Mouse (Mus musculus) megakaryocyte-erythroid progenitor cell, adult 5-6 weeks (primary cell): Measurements from ENCODE around the gene Kank3. TPM values are rescaled to one million over a fixed set of nuclear protein-coding genes. Genes with fewer than 3 reads are reported as not detected.

ENCODE experiments used
- ATAC-seq: replicated peaks from 2 replicates; pipeline ENCODE4 v1.8.0; 2016; ENCODE audit warnings: mild to moderate bottlenecking, inconsistent platforms; ENCODE audit not compliant: severe bottlenecking, poor library complexity, low FRiP score, low TSS enrichment
- total RNA-seq, 2 experiments: library from RNA; stranded (forward) in 1 of 2; stranded (reverse) in 1 of 2; fragments of 200-1000, 215-1000 nt in 1 of 2; fragments of >200 nt in 1 of 2; fragmentation: Nextera tagmentation in 1 of 2; gene quantifications; 2 replicates each; pipeline ENCODE4 v1.2.3; 2014 to 2017

Kank3 gene
- total RNA-seq (2014; fragmentation: Nextera tagmentation) (12.0 and 19.7 TPM in 2 replicates), total RNA-seq (2017) (1.6 and 2.4 TPM in 2 replicates)

DNA sequence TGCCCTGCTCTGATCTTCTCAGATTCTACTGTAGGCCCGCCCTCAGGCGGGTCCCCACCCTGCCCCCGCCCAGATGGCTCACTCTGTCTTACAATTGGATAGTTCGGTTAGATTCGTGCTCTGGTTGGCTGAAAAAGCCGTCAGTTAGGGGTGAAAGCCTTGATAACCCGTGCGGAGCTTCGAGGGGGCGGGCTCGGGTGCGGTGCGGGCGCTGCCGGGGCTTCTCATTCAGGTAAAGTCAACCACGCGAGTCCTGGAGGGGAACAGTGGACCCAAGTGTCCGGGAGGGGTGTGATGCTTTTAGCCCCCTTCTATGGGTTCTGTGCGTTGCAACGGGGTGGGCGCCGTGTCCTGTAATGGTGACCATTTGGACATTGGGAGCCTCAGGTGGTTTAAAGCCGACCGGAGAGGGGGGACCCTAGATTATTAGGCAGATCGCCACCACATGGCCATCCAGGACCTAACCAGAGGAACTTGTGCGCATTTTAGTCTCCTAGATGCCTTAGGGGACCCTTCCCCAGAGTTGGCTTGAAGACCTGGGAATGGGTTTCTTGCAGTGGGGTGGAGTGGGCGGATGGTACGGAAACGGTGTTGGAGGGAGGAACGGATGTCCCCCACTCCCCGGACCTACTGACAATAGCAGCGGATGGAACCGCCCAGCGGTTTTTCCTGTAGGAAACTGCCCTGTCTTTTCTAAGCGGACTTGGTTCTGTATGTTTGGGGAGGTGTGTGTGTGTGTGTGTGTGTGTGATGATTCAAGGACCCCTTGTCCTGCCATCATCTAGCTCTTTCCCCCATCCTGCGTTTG is at the start of gene Kank3:
TSS of gene Kank3 (plus strand) at position 186 of the 808 bp plus-strand sequence.
- ATAC-seq = peak; percentile 98

DNA sequence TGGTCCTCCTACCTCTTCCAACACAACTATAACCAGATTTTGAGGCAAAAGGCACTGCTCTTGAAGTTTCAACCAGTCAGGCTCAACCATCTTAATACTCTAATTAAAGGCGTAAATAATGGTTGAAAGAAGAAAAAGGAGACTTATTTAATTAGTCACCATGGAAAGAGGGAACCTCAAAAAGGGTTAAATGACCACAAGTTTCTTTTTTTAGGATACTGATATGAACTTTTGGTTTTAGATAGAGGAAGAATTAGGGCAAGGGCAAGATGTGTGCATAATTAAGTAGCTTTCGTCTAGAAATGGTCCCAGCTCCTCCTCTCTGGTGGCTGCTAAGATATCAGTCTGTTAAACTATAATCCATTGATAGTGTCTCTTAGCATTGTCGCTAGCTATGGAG is 43.9 kb upstream of the Kank3 start:
- ATAC-seq = no peak

DNA sequence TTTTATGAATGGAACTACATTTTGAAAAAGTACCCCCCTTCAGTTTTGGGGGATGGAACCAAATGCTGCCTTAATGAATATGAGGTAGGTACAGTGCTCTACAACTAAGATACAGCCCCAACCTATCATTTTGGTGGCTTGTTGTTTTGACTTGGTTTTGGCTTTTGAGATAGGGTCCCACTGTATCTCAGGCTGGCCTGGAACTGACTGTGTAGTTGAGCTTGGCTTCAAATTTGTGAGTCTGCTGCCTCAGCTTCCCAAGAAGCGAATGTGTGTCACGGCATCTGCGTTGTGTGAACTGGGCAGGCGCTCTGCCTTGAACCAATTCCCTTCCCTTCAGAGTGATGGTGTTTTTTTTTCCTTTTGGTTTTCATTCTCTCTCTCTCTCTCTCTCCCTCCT is 38.7 kb upstream of the Kank3 start:
- no peak for ATAC-seq

DNA sequence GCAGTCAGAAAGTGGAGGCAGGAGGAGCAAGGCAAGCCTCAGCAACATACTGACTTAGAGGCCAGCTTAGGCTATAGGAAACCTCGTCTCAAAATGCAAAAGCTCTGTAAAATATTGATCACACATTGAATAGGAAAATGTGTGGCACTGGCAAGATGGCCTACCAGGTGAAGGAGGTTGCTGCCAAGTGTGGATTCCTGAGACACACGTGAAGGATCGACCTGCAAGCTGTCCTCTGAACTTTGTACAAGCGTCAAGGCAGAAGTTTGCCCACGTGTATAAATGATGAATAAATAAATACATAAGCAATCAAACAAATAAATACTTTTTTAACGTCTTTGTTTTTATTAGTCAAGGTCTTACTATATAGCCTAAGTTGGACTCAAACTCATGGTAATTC is 36.9 kb upstream of the Kank3 start:
- no peak for ATAC-seq

DNA sequence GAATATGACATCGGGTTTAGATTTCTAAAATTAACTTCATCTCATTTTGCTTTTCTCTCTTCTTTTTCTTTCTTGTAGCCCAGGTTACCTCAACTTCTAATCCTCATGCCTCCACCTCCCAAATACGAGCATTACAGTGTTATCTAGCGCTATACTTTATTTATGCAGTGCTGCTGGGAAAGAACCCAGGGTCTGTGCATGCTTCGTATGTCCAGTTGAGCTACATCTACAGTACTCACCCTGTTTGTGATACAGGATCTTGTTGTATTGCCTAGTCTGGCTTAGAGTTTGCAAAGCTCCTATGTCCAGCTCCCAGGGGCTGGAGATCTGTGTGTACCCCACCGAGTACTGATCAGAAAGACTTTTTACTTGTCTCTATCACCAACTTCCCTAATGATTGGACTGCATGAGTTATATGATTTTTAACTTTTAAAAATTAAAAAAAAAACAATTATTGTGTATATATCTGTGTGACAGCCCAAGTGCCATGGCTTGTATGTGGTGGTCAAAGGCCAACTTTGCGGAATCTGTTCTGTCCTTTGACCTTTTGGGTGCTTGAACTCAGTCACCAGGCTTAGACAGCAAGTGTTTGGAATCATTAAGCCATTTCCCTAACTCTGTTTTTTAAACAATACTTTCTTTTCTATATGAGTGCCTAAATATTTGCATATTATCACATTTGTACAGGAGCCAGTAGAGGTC is 36.3 kb upstream of the Kank3 start:
- no peak for ATAC-seq

DNA sequence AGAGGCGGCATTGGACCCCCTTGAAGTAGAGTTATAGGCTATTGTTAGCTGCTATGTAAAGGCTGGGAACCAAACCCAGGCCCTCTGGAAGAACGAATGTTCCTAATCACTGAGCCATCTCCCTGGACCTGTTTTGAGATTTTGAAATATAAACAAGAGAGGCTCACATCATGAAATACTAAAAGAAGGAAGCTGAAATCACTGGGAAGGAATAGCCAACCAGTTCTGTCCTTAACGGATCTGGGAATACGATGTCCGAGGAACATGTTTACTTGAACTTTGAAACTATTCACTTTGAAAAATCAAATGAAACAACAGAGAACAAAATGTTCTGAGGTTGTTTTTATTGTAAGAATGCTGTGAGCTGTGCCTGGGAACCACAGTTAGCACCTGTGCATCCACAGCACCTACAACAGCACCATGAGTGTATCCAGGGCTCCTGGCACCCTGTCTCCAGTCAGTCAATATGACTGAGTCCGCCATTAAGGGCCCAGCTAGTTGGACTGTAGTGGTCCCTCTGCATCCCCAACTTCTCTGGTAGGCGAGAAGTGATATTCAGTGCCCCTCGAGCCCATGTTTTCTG is 35.7 kb upstream of the Kank3 start:
- no peak for ATAC-seq

DNA sequence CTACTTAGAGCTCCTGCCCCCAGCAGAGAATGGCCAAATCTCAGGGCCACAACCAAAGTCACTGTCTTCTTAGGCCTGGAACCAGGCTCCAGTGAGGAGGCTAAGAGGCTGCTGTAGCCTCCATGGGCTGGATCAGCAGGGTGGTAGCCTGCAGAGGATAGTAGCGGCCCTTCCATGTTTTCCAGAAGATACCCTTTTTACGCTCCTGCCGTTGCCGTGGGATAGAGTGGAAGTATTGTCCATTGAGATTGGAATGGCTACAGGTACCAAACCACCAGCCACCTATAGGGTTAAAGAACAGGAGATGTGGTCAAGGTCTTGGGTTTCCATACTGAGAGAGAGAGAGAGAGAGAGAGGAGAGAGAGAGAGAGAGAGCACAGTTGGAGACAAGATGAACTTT is 35.0 kb upstream of the Kank3 start:
- ATAC-seq = no peak

DNA sequence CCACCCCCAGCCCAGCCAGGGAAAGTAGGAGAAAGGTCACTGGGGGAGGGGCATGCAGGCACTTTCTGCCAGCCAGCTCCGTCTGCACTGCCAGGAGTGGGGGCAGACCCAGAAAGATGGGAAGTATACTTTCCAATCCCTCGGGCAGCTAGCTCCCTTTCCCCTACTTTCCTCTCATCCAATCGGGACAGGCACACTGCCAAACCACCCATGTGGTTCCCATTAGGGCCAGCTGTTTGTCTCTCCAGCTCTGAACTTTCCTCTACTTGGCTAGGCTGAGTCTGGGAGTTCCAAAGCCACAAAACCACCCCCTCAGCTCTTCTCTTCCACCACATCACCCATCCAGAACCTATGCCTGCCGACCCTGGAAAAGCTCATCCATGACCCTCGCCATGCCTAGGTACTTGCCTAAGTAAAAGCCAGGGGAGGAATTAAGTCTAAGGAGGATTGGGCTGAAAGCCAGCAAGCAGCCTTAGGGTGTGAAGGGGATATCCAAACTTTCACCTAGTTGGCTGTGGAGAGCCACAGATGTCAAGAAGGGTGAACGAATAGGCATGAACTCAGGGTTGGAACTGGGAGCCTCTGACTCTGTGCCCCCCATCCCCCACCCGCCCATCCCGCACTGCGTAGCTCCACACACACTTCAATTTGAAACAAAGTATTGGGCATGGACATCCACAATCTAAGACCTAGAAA is 30.9 kb upstream of the Kank3 start:
- no peak for ATAC-seq

DNA sequence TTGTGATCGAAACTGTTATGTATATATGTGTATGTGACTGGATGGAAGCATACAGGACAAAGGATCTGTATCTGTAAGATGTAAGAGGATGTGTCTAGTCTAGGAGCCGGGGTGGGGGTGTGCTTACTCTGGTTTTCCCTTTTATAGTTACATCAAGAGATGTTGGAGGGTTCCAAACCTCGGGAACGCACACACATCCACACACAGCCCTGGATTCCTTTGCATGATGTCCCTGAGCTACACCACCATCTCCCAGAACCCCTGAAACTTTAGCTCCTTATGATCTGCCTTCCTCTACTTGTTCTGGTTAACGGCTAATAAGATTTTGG is 30.4 kb upstream of the Kank3 start:
- no peak for ATAC-seq

DNA sequence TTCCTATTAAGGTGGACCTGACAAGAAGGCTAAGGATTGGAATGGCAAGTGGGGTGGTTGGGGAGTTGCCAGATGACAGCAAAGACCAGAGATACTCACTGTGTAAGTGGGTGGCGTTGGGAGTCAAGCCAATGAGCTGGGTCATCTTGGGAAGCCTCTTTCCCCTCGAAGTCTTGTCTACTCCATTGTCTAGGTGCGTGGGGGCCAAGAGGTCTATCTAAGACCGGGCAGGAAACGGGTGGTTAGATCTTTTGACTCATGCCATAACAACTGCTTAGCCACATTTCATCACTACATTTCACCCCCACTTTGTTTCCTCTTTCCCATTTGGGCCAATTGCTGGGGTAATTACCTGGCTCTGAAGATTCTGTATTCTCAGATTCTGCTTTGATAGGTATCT is 29.9 kb upstream of the Kank3 start:
- ATAC-seq = no peak

DNA sequence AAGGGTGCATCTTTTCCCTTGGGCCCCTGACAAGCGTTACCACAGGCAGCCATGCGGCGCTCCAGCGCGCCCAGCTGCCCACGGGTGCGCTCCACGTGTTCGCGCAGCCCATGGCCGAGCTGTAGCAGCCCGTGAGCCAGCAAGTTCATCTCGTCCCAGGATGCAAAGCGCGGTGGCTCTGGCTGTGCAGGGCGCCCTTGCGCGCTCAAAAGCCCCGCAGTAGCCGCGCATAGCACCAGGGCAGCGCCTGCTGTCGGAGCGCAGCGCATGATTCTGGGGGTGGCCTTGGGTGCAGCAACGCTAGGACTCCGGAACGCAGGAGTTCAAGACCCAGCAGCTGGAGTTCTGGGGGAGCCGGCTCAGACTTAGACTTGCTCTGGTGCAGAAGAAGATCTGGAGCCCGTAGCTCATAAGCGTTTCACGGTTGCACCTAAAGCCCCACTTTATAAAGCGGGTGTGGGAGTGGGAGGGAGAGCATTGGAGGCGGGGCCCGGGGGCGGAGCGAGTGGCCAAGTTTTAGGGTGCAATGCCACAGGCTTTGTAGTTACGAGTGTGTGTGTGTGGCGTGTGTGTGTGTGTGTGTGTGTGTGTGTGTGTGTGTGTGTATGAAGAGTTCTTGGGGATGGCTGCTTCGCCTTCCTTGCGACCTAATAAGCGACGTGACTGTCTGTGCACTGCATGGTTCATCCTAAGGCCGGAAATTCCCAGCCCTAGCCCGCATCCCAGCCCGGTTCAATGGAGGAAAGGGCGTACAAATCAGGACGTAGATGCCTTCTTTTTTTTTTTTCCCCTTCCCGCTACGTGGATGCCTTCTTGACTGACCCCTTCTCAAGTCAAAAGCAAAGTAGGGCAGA is 29.0 kb upstream of the Kank3 start, which contains the start of gene Angptl4:
TSS of gene Angptl4 (minus strand) at position 707 of the 854 bp plus-strand sequence.
- ATAC-seq = peak; percentile 92

DNA sequence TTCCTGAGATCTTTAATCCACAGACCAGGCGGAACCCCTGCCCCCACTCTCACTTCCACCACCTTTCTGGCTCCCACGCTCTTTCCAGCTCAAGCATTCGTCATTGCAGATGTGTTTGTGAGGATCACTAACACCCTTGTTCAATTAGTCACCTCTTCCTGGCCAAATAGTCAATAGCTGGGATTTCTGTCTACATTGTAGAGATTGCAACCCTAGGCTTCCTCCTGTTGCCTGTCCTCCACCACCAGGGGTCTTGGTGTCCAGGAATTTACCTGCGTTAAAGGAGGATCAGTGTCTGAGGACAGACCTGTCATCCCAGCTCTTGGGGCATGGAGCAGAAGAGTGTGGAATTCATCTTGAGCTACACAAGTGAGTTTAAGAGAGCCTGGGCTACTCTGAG is 28.3 kb upstream of the Kank3 start:
- no peak for ATAC-seq

DNA sequence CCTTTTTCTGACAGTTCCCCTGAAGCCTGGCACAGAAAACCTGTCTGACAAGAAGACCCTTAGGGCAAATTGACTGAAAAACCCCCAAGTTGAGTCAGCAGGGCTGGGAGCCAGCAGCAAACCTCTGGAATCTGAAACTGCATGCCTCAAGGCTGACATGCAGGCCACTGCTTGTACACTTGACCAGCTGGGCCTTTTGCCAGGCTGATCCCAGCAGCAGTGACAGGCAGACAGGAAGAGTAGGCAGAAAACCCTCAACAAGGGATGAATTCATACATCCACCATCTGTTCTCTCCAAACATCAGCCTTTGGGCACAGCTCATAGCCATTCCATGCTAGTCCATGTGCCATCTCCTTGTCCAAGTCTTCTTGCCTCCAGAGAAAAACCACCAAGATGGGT is 26.9 kb upstream of the Kank3 start:
- no peak for ATAC-seq

DNA sequence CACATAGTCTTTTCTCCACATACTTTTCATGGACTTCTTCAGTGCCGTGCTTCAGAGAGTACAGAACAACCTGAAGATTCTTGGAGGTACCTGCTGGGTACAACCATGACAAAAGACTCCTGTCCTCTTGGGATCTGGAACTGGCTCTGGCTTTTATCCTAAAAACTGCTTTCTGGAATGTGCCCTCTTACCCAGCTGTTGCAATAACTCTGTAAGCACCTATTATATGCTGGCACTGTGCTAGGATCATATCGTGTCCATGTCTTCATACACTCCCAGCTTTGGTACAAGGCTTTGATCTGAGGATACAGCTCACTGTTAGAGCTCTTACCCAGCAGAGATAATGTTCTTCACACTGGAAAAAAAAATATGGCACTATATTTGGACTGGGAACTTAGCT is 25.4 kb upstream of the Kank3 start:
- ATAC-seq = no peak

DNA sequence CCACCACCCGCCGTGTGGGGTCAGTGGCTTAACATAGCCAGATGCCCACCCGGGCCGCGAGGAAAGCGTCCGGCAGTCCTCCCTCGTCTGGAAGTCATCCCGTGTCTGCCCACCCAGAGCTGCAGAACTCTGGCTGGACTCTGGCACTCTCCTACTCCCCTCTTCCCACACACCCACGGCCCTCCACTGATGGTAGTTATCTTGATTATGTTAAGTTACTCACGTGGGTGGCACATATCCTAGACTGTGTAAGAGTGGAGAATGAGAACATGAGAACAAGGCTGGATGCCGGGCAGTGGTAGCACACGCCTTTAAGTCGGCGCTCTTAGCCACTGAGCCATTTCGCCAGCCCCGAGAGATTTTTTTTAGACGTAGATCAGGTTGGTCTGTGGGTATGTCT is 23.9 kb upstream of the Kank3 start:
- no peak for ATAC-seq

DNA sequence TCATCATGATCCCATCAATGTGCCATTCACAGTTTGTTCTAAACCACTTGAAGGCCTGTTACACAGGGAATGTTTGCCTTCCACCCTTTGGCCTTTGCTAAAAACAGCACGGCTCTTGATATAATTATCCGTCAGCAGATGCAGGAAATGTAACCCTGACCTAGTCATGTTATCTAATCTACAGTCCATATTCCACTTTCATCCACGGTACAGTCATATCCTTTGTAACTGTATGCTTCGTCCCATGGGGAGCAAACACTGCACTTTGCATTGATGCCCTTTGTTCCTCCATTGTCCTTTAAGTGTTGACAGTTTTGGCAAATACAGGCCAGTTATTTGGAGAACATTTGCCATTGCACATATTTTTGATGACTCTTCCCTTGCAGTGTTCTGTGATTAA is 21.6 kb upstream of the Kank3 start:
- ATAC-seq = no peak

DNA sequence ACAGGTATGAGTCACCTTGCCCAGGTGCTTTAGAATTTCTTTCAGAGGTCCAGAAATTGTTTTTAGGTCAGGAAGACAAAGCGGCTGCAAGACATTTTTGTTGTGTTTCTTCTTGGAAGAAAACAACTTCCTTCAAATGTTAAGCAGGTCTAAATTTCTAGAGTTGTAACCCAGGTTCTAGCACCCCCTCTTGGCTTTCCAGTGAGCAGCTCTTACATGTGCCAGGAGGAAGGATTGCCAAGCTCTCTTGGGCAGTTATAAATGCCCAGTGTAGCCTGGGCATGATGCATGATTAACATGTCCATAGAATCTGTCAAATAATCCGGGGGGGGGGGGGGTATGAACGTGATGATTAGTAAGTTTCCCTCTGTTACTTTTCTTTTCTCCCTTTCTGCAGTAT is 12.0 kb upstream of the Kank3 start:
- no peak for ATAC-seq

DNA sequence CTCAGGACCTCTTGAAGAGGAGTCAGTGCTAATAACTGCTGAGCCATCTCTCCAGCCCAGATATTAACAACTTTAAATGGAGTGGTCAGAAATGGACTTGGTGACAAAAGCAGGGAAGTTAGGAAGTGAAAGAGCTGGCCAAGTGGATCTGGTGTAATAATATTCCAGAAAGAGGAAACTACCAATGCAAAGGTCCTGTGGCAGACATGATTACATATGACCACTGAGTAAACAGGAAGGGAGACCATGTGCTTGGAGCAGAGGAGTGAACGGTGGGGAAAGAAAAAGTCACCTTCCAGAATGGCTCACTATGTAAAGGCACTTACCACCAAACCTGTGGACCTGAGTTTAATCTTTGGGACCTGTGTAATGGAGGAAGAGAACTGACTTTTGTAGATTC is 11.0 kb upstream of the Kank3 start:
- ATAC-seq = no peak

DNA sequence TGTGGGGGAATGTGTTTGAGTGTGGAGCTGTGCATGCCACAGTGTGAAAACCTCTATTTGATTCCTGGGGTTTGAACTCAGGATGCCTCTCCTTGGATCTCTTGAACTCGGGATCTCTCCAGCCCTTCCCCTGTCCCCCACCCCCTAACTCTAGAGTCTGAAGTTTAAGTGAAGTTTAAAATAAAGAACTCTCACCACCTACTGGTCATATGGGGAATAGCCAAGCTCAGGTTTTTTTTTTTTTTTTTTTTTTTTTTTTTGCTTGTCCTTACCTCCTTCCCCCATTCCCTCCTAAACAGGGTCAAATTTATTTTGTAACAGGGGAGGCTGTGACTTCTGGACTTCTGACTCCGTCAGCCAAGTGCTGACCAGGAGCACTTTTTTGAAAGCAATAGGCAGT is 8.1 kb upstream of the Kank3 start:
- ATAC-seq = peak; percentile 26; the same call in 1 of the 2 replicates
